Mouse (Mus musculus): ENCODE results near the gene Fam162b. TPM values are rescaled to one million over a fixed set of nuclear protein-coding genes. Genes with fewer than 3 reads are reported as not detected.
A peak's percentile ranks its signal among the peaks of the same experiment; 100 is the strongest.

Fam162b gene
- polyA plus RNA-seq, 1 experiment from 2014 or later, result 4.7 TPM

DNA sequence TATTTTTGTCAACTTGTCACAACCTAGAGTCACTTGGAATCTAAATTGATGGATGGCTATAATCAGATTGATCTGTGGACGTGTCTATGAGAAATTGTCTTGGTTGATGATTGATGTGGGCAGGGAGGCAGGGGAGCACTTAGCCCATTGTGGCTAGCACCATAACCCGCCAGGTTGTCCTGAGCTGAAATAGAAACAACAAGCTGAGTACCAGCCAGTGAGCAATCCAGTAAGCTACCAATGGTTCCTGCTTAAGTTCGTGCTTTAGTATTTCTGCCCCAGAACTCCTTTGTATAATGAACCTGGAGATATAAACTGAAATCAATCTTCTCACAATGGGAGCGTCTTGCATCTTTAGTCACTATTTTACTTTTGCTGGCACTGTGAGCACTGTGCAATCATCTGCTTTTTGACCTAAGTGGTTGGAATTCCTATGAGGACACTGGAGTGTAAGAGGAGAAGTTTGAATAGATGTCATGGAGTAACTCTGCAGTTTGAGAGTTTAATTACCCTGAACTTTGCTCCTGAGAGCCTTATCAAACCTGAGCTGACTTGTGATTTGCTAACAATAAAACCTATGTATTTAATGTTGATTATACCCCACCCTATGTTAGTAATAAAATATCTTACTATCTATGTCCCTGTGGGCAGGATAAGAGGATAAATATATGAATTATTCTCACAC, 19.6 kb upstream of the Fam162b start:
- no peak for DNase-seq (ENCODE audit: low spot score)
- Histone ChIP-seq H3K9ac (ENCODE audit: low read length) (no peak overlapping the region), H3K4me1 (ENCODE audit: control insufficient read depth, insufficient read depth, low read length) (no peaks in the 10 kb centered on the region), H3K9me3 (replicated peaks; ENCODE audit: control insufficient read depth, low read length) (no peaks in the 10 kb centered on the region), H3K4me3 (ENCODE audit: low read depth, low read length) (no peak overlapping the region), H3K27me3 (replicated peaks; ENCODE audit: control insufficient read depth, insufficient read depth, low read length) (no peaks in the 10 kb centered on the region), H3K27ac (ENCODE audit: low read depth, low read length) (no peak overlapping the region), H3K4me2 (ENCODE audit: low read length) (no peak overlapping the region), H3K36me3 (ENCODE audit: control insufficient read depth, insufficient read depth, low read length) (no peaks in the 10 kb centered on the region)
- 77% methylated on average over 4 of the region's 4 CpGs for WGBS
- no peak for ATAC-seq

DNA sequence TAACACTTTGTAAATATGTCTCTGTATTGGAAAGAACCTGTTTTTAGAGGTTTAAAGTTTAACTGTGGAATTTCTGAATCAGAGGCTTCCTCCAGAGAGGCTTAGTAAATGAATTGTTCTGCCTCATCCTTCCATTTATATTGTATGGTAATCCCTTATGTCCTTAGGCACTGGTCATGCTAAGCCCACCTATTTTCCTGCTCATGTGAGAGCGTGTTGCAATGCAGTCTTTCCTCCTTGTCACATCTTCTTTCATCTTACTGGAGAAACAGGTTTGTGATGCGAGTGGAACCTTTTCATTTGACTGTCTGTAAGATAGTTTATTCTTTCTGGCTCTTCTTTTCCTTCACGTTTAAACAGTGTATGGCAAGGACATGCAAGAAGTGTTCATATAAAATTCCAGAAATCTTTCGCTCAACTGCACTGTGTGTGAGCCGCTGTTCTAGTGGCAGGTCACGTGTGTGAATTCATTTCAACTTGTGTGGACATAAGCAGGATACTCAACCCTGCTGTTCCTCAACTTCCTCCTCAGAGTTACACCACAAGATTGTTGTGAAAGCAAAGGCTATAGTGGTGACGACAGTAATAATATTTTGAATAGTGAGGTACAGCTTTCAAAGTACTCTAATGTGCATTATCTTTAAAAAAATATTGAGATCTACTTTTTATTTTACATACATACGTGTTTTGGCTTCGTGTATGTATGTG, 6.8 kb upstream of the Fam162b start:
- no peak overlapping the region for H3K4me3 ChIP-seq (ENCODE audit: low read depth, low read length)
- no peak overlapping the region for H3K4me2 ChIP-seq (ENCODE audit: low read length)
- DNase-seq (ENCODE audit: low spot score) (no peak), ATAC-seq (no peak)
- WGBS, result 84% methylated on average over 9 of the region's 9 CpGs
- H3K36me3 ChIP-seq (ENCODE audit: control insufficient read depth, insufficient read depth, low read length), result no peaks in the 10 kb centered on the region
- no peaks in the 10 kb centered on the region for H3K27me3 ChIP-seq (replicated peaks; ENCODE audit: control insufficient read depth, insufficient read depth, low read length)
- H3K9ac ChIP-seq (ENCODE audit: low read length), result no peak overlapping the region
- no peaks in the 10 kb centered on the region for H3K4me1 ChIP-seq (ENCODE audit: control insufficient read depth, insufficient read depth, low read length)
- no peaks in the 10 kb centered on the region for H3K9me3 ChIP-seq (replicated peaks; ENCODE audit: control insufficient read depth, low read length)
- H3K27ac ChIP-seq (ENCODE audit: low read depth, low read length), result no peak overlapping the region

DNA sequence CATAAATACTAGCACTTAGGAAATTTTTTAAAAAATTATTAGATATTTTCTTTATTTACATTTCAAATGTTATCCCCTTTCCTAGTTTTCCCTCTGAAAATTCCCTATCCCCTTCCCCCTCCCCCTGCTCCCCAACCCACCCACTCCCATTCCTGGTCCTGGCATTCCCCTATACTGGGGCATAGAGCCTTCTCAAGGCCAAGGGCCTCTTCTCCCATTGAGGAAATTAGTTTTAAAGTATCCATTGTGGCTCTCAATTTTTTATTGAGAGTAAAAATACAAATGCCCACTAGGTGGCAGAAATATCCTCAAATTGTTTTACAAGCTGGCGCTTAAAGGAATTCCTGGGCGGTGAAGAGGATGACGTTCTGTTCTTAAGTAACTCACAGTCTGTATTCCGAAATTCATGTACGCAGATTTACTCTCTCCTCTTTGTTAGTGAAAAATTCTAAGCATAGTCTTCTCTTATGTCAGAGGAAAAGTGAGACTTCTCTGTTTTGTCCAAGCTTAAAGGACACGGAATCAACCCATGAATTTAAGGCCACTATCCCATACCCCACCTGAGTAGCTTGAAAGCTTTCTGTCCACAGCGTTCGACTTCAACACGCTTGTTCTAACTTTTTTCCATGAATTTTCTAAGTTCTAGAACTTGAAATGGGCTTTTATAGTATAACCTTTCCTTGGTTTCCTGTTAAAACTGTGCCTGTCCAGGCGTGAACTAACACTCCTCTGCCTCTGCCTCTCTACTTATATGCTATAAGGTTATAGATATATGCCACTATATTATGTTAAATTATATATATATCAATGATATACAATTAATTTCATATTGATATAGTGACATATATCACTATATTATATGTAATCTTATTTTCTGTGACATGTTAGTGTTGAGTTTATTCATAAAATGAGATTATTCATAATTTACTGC, 4.9 kb upstream of the Fam162b start:
- no peak overlapping the region for H3K4me3 ChIP-seq (ENCODE audit: low read depth, low read length)
- no peak overlapping the region for H3K9ac ChIP-seq (ENCODE audit: low read length)
- DNase-seq (ENCODE audit: low spot score) (peak; percentile 88), ATAC-seq (peak; percentile 61)
- H3K4me1 ChIP-seq (ENCODE audit: control insufficient read depth, insufficient read depth, low read length), result no peaks in the 10 kb centered on the region
- H3K4me2 ChIP-seq (ENCODE audit: low read length), result no peak overlapping the region
- 42% methylated on average over 10 of the region's 10 CpGs for WGBS
- H3K36me3 ChIP-seq (ENCODE audit: control insufficient read depth, insufficient read depth, low read length), result no peaks in the 10 kb centered on the region
- no peaks in the 10 kb centered on the region for H3K27me3 ChIP-seq (replicated peaks; ENCODE audit: control insufficient read depth, insufficient read depth, low read length)
- H3K27ac ChIP-seq (ENCODE audit: low read depth, low read length), result no peak overlapping the region
- H3K9me3 ChIP-seq (replicated peaks; ENCODE audit: control insufficient read depth, low read length), result no peaks in the 10 kb centered on the region

DNA sequence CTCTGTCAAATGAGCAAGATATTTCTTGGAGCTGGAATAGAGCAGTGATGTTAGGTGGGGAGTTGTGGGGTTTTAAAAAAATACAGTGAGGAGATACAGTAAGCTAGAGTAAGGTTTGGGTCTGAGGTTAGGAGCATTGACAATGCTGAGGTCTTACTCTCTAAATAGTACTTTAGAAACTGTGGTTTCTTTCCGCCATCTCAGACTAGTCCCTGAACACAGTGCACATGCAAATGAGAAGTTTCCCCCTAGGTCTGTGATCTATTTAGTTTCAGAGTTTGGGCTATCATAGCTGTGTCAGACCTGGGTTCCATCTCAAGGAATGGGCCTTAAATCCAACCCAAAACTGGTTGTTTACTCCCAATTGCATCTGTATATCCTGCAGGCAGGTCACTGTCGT, 1.3 kb upstream of the Fam162b start:
- no peak overlapping the region for H3K4me3 ChIP-seq (ENCODE audit: low read depth, low read length)
- no peaks in the 10 kb centered on the region for H3K36me3 ChIP-seq (ENCODE audit: control insufficient read depth, insufficient read depth, low read length)
- H3K9me3 ChIP-seq (replicated peaks; ENCODE audit: control insufficient read depth, low read length), result no peaks in the 10 kb centered on the region
- WGBS, result 84% methylated on average over 2 of the region's 2 CpGs
- no peak overlapping the region for H3K9ac ChIP-seq (ENCODE audit: low read length)
- DNase-seq (ENCODE audit: low spot score), result no peak
- H3K4me1 ChIP-seq (ENCODE audit: control insufficient read depth, insufficient read depth, low read length), result no peaks in the 10 kb centered on the region
- no peak for ATAC-seq
- H3K27ac ChIP-seq (ENCODE audit: low read depth, low read length), result no peak overlapping the region
- 0 out of 2 replicates have a peak, but pooled peaks cover 7% of the 10 kb centered on the region for H3K27me3 ChIP-seq (replicated peaks; ENCODE audit: control insufficient read depth, insufficient read depth, low read length)
- no peak overlapping the region for H3K4me2 ChIP-seq (ENCODE audit: low read length)

- Histone ChIP-seq H3K4me3 (ENCODE audit: low read depth, low read length) (no peak overlapping the region), H3K27me3 (replicated peaks; ENCODE audit: control insufficient read depth, insufficient read depth, low read length) (0 out of 2 replicates have a peak, but pooled peaks cover 7% of the 10 kb centered on the region), H3K27ac (ENCODE audit: low read depth, low read length) (no peak overlapping the region), H3K4me2 (ENCODE audit: low read length) (no peak overlapping the region), H3K4me1 (ENCODE audit: control insufficient read depth, insufficient read depth, low read length) (no peaks in the 10 kb centered on the region), H3K9me3 (replicated peaks; ENCODE audit: control insufficient read depth, low read length) (no peaks in the 10 kb centered on the region), H3K36me3 (ENCODE audit: control insufficient read depth, insufficient read depth, low read length) (no peaks in the 10 kb centered on the region), H3K9ac (ENCODE audit: low read length) (no peak overlapping the region)
- ATAC-seq (no peak), DNase-seq (ENCODE audit: low spot score) (no peak)
Observed at GRCm38 (mm10) chr10:51584919-51585318, 5.4 kb downstream of the Fam162b start.

GRCm38 (mm10) chr10:51584378-51584777, 5.9 kb downstream of the Fam162b start:
- no peak overlapping the region for H3K4me2 ChIP-seq (ENCODE audit: low read length)
- H3K4me1 ChIP-seq (ENCODE audit: control insufficient read depth, insufficient read depth, low read length), result no peaks in the 10 kb centered on the region
- 0 out of 2 replicates have a peak, but pooled peaks cover 2% of the 10 kb centered on the region for H3K27me3 ChIP-seq (replicated peaks; ENCODE audit: control insufficient read depth, insufficient read depth, low read length)
- WGBS, result 47% methylated on average over 1 of the region's 1 CpGs
- DNase-seq (ENCODE audit: low spot score) (no peak), ATAC-seq (no peak)
- no peak overlapping the region for H3K27ac ChIP-seq (ENCODE audit: low read depth, low read length)
- H3K9me3 ChIP-seq (replicated peaks; ENCODE audit: control insufficient read depth, low read length), result no peaks in the 10 kb centered on the region
- H3K4me3 ChIP-seq (ENCODE audit: low read depth, low read length), result no peak overlapping the region
- no peaks in the 10 kb centered on the region for H3K36me3 ChIP-seq (ENCODE audit: control insufficient read depth, insufficient read depth, low read length)
- H3K9ac ChIP-seq (ENCODE audit: low read length), result no peak overlapping the region

DNA sequence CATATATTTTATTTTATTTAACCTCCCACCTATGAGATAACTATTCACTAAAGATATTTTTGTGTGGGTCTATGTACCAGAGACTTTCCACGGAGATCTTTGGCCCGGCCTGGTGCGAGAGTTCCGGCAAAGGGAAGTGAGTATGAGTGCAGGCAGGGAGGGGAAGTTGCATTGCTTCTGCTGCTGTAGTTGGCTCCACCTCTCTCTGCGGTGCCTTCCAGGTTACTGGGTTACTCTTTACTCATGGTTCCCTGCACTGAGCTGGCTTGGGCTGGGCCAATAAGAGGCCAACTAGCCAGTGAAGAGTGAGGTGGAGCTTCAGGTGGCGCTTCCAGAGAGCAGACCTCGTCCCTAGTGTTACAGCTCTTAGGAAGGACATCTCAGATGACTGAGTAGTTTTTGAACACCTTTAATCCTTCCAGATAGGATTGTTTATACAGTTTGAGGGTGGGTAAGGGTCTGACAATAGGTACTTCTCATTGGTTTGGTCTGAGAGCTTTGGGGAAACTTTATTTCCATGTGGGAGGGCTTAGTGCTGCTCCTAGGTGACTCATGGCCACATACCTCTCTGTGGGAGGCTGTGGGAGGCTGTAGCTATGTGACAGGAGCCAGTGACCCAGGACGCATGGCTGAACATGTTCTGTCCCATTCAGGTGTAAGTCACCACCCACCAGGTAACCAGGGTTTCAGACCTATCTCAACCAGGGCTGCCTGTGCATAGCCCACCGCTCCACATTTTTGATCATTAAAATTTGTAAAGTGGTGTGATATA, 18.9 kb downstream of the Fam162b start:
- no peak overlapping the region for H3K4me3 ChIP-seq (ENCODE audit: low read depth, low read length)
- no peaks in the 10 kb centered on the region for H3K9me3 ChIP-seq (replicated peaks; ENCODE audit: control insufficient read depth, low read length)
- no peak overlapping the region for H3K9ac ChIP-seq (ENCODE audit: low read length)
- H3K36me3 ChIP-seq (ENCODE audit: control insufficient read depth, insufficient read depth, low read length), result no peaks in the 10 kb centered on the region
- H3K27me3 ChIP-seq (replicated peaks; ENCODE audit: control insufficient read depth, insufficient read depth, low read length), result no peaks in the 10 kb centered on the region
- no peak overlapping the region for H3K27ac ChIP-seq (ENCODE audit: low read depth, low read length)
- DNase-seq (ENCODE audit: low spot score) (no peak), ATAC-seq (no peak)
- no peaks in the 10 kb centered on the region for H3K4me1 ChIP-seq (ENCODE audit: control insufficient read depth, insufficient read depth, low read length)
- H3K4me2 ChIP-seq (ENCODE audit: low read length), result no peak overlapping the region
- 80% methylated on average over 9 of the region's 9 CpGs for WGBS

DNA sequence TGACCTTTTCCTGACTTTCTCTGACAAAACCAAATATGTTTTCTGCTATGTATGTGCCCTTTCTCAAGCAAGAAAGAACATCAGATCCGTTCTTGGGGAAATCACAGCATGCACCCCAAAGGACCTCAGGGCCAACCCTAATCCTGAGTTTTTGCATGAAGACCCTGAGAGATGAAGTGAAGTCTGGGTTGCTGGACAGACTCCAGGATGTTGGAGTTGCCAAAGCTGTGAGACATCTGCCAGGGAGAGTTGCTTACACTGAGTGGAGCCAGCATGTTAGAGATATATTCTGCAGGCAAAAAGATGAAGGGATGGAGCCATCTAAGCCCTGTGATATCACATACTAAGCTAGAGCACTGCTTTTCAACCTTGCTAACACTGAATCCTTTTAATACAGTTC, 34.3 kb downstream of the Fam162b start:
- Histone ChIP-seq H3K9me3 (replicated peaks; ENCODE audit: control insufficient read depth, low read length) (no peaks in the 10 kb centered on the region), H3K9ac (ENCODE audit: low read length) (no peak overlapping the region), H3K4me2 (ENCODE audit: low read length) (no peak overlapping the region), H3K36me3 (ENCODE audit: control insufficient read depth, insufficient read depth, low read length) (no peaks in the 10 kb centered on the region), H3K27me3 (replicated peaks; ENCODE audit: control insufficient read depth, insufficient read depth, low read length) (no peaks in the 10 kb centered on the region), H3K4me3 (ENCODE audit: low read depth, low read length) (no peak overlapping the region), H3K27ac (ENCODE audit: low read depth, low read length) (no peak overlapping the region), H3K4me1 (ENCODE audit: control insufficient read depth, insufficient read depth, low read length) (0 out of 2 replicates have a peak, but pooled peaks cover 2% of the 10 kb centered on the region)
- no peak for ATAC-seq
- peak; percentile 18 for DNase-seq (ENCODE audit: low spot score)
- 78% methylated on average over 1 of the region's 1 CpGs for WGBS
